Mouse (Mus musculus): ENCODE measurements around the gene Cdkal1. TPM values are rescaled to one million over a fixed set of nuclear protein-coding genes. Genes with fewer than 3 reads are reported as not detected.

Cdkal1 gene
- polyA plus RNA-seq, 1 experiment = 5.6 TPM

GRCm38 (mm10) chr13:29766377-29766776 lies 89.1 kb downstream of the Cdkal1 start:
- H3K4me3 ChIP-seq = no peak overlapping the region
- H3K4me2 ChIP-seq (ENCODE audit: low read depth) = no peak overlapping the region
- no peaks in the 10 kb centered on the region for H3K27me3 ChIP-seq (ENCODE audit: control insufficient read depth, insufficient read depth, insufficient read length)
- no peaks in the 10 kb centered on the region for H3K36me3 ChIP-seq (ENCODE audit: control insufficient read depth, insufficient read depth)
- H3K79me2 ChIP-seq (ENCODE audit: control insufficient read depth, insufficient read depth) = no peaks in the 10 kb centered on the region
- no peak for TF ChIP-seq SRF (IDR thresholded peaks at IDR 0.05; ENCODE audit: control insufficient read depth, insufficient read length, low read depth)
- H3ac ChIP-seq (ENCODE audit: control insufficient read depth, insufficient read length) = no peak overlapping the region

- H3K79me2 ChIP-seq (ENCODE audit: control insufficient read depth, insufficient read depth) = no peaks in the 10 kb centered on the region
- no peak overlapping the region for H3ac ChIP-seq (ENCODE audit: control insufficient read depth, insufficient read length)
- no peaks in the 10 kb centered on the region for H3K27me3 ChIP-seq (ENCODE audit: control insufficient read depth, insufficient read depth, insufficient read length)
- H3K36me3 ChIP-seq (ENCODE audit: control insufficient read depth, insufficient read depth) = no peaks in the 10 kb centered on the region
- H3K4me2 ChIP-seq (ENCODE audit: low read depth) = no peak overlapping the region
- no peak for TF ChIP-seq CEBPB (IDR thresholded peaks at IDR 0.05; ENCODE audit: insufficient read depth, poor library complexity, severe bottlenecking)
- no peak overlapping the region for H3K4me3 ChIP-seq
Measured at GRCm38 (mm10) chr13:29765296-29765695, 90.2 kb downstream of the Cdkal1 start.

GRCm38 (mm10) chr13:29759691-29760467 lies 95.6 kb downstream of the Cdkal1 start:
- no peaks in the 10 kb centered on the region for H3K36me3 ChIP-seq (ENCODE audit: control insufficient read depth, insufficient read depth)
- no peaks in the 10 kb centered on the region for H3K79me2 ChIP-seq (ENCODE audit: control insufficient read depth, insufficient read depth)
- TF ChIP-seq USF1 (IDR thresholded peaks at IDR 0.05; ENCODE audit: low read depth) (no peak), TCF12 (IDR thresholded peaks at IDR 0.05; ENCODE audit: insufficient read depth, poor library complexity, severe bottlenecking) (peak; percentile 58), MAX (IDR thresholded peaks at IDR 0.05; ENCODE audit: low read depth) (no peak), E2F4 (IDR thresholded peaks at IDR 0.05; ENCODE audit: insufficient read depth) (no peak), POLR2A (IDR thresholded peaks at IDR 0.05; ENCODE audit: insufficient read length, low read depth) (no peak), MYOD1 (IDR thresholded peaks at IDR 0.05; ENCODE audit: control insufficient read depth in 1 of 3, insufficient read length in 2 of 3, low read depth in 2 of 3) (peak; percentile 60 to 84 (median 74)), MYOG (IDR thresholded peaks at IDR 0.05; ENCODE audit: control insufficient read depth in 1 of 3, insufficient read depth in 1 of 3, insufficient read length in 2 of 3, low read depth in 2 of 3) (peak; percentile 8 to 91 (median 86)), TCF3 (IDR thresholded peaks at IDR 0.05; ENCODE audit: insufficient read length, low read depth) (peak; percentile 51)
- no peaks in the 10 kb centered on the region for H3K27me3 ChIP-seq (ENCODE audit: control insufficient read depth, insufficient read depth, insufficient read length)
- H3K4me2 ChIP-seq (ENCODE audit: low read depth) = no peak overlapping the region
- no peak overlapping the region for H3K4me3 ChIP-seq
- H3ac ChIP-seq (ENCODE audit: control insufficient read depth, insufficient read length) = no peak overlapping the region

GRCm38 (mm10) chr13:29756052-29756451 lies 99.4 kb downstream of the Cdkal1 start:
- H3ac ChIP-seq (ENCODE audit: control insufficient read depth, insufficient read length) = no peak overlapping the region
- no peaks in the 10 kb centered on the region for H3K36me3 ChIP-seq (ENCODE audit: control insufficient read depth, insufficient read depth)
- no peaks in the 10 kb centered on the region for H3K27me3 ChIP-seq (ENCODE audit: control insufficient read depth, insufficient read depth, insufficient read length)
- H3K4me2 ChIP-seq (ENCODE audit: low read depth) = no peak overlapping the region
- TF ChIP-seq E2F4 (IDR thresholded peaks at IDR 0.05; ENCODE audit: insufficient read depth) (no peak), CEBPB (IDR thresholded peaks at IDR 0.05; ENCODE audit: insufficient read depth, poor library complexity, severe bottlenecking) (no peak), MYOG (IDR thresholded peaks at IDR 0.05; ENCODE audit: control insufficient read depth in 1 of 3, insufficient read depth in 1 of 3, insufficient read length in 2 of 3, low read depth in 2 of 3) (no peak)
- no peak overlapping the region for H3K4me3 ChIP-seq
- H3K79me2 ChIP-seq (ENCODE audit: control insufficient read depth, insufficient read depth) = no peaks in the 10 kb centered on the region

GRCm38 (mm10) chr13:29753254-29753653 lies 102.2 kb downstream of the Cdkal1 start:
- no peaks in the 10 kb centered on the region for H3K27me3 ChIP-seq (ENCODE audit: control insufficient read depth, insufficient read depth, insufficient read length)
- H3K79me2 ChIP-seq (ENCODE audit: control insufficient read depth, insufficient read depth) = no peaks in the 10 kb centered on the region

GRCm38 (mm10) chr13:29752061-29752460 lies 103.4 kb downstream of the Cdkal1 start:
- H3K27me3 ChIP-seq (ENCODE audit: control insufficient read depth, insufficient read depth, insufficient read length) = no peaks in the 10 kb centered on the region

More at GRCm38 (mm10) chr13:29753254-29753653, 102.2 kb downstream of the Cdkal1 start:
- Histone ChIP-seq H3ac (ENCODE audit: control insufficient read depth, insufficient read length) (no peak overlapping the region), H3K36me3 (ENCODE audit: control insufficient read depth, insufficient read depth) (no peaks in the 10 kb centered on the region), H3K4me2 (ENCODE audit: low read depth) (no peak overlapping the region), H3K4me3 (no peak overlapping the region)
- TF ChIP-seq MYOD1 (IDR thresholded peaks at IDR 0.05; ENCODE audit: control insufficient read depth in 1 of 3, insufficient read length in 2 of 3, low read depth in 2 of 3) = peak in 1 of 3 experiments; percentile 3
- no peak for TF ChIP-seq TCF12 (IDR thresholded peaks at IDR 0.05; ENCODE audit: insufficient read depth, poor library complexity, severe bottlenecking)

More at GRCm38 (mm10) chr13:29752061-29752460, 103.4 kb downstream of the Cdkal1 start:
- no peak overlapping the region for H3ac ChIP-seq (ENCODE audit: control insufficient read depth, insufficient read length)
- H3K4me2 ChIP-seq (ENCODE audit: low read depth) = no peak overlapping the region
- no peaks in the 10 kb centered on the region for H3K79me2 ChIP-seq (ENCODE audit: control insufficient read depth, insufficient read depth)
- TF ChIP-seq POLR2A (IDR thresholded peaks at IDR 0.05; ENCODE audit: insufficient read length, low read depth) (no peak), TCF12 (IDR thresholded peaks at IDR 0.05; ENCODE audit: insufficient read depth, poor library complexity, severe bottlenecking) (no peak), MYOG (IDR thresholded peaks at IDR 0.05; ENCODE audit: control insufficient read depth in 1 of 3, insufficient read depth in 1 of 3, insufficient read length in 2 of 3, low read depth in 2 of 3) (no peak), REST (IDR thresholded peaks at IDR 0.05; ENCODE audit: insufficient read depth, insufficient read length) (no peak), SRF (IDR thresholded peaks at IDR 0.05; ENCODE audit: control insufficient read depth, insufficient read length, low read depth) (no peak), E2F4 (IDR thresholded peaks at IDR 0.05; ENCODE audit: insufficient read depth) (no peak), TCF3 (IDR thresholded peaks at IDR 0.05; ENCODE audit: insufficient read length, low read depth) (no peak), POLR2AphosphoS2 (IDR thresholded peaks at IDR 0.05; ENCODE audit: insufficient read length, low read depth) (no peak), CEBPB (IDR thresholded peaks at IDR 0.05; ENCODE audit: insufficient read depth, poor library complexity, severe bottlenecking) (no peak), MAX (IDR thresholded peaks at IDR 0.05; ENCODE audit: low read depth) (no peak), USF1 (IDR thresholded peaks at IDR 0.05; ENCODE audit: low read depth) (no peak), MYOD1 (IDR thresholded peaks at IDR 0.05; ENCODE audit: control insufficient read depth in 1 of 3, insufficient read length in 2 of 3, low read depth in 2 of 3) (no peak)
- H3K4me3 ChIP-seq = no peak overlapping the region
- no peaks in the 10 kb centered on the region for H3K36me3 ChIP-seq (ENCODE audit: control insufficient read depth, insufficient read depth)

Measured in myocyte (in vitro differentiated cells).